Mouse (Mus musculus): ENCODE measurements around the gene Cuedc1. TPM values are rescaled to one million over a fixed set of nuclear protein-coding genes. Genes with fewer than 3 reads are reported as not detected.

Gene Cuedc1
- polyA plus RNA-seq, 1 experiment from 2014 or later: 37.8 TPM

GRCm38 (mm10) chr11:88227001-88227957, 129.4 kb downstream of the Cuedc1 start:
- DNase-seq (ENCODE audit: low spot score): no peak
- H3K36me3 ChIP-seq (replicated peaks; ENCODE audit: control insufficient read depth, insufficient read depth): no peaks in the 10 kb centered on the region
- H3K27me3 ChIP-seq (ENCODE audit: control insufficient read depth, insufficient read depth, low read length): no peaks in the 10 kb centered on the region
- H3K27ac ChIP-seq: no peak overlapping the region
- no peak overlapping the region for H3K9ac ChIP-seq
- WGBS: 91% methylated on average over 17 of the region's 17 CpGs
- H3K9me3 ChIP-seq (ENCODE audit: control insufficient read depth, low read length): no peaks in the 10 kb centered on the region
- ATAC-seq (ENCODE audit: low FRiP score): no peak
- H3K4me2 ChIP-seq (replicated peaks): no peak overlapping the region
- H3K4me1 ChIP-seq (replicated peaks; ENCODE audit: control insufficient read depth, insufficient read depth, low read length): no peaks in the 10 kb centered on the region
- H3K4me3 ChIP-seq (replicated peaks; ENCODE audit: low read length): no peak overlapping the region

- 76% methylated on average over 4 of the region's 4 CpGs for WGBS
- DNase-seq (ENCODE audit: low spot score) (no peak), ATAC-seq (ENCODE audit: low FRiP score) (no peak)
- Histone ChIP-seq H3K9me3 (ENCODE audit: control insufficient read depth, low read length) (no peaks in the 10 kb centered on the region), H3K27ac (no peak overlapping the region), H3K27me3 (ENCODE audit: control insufficient read depth, insufficient read depth, low read length) (no peaks in the 10 kb centered on the region), H3K4me2 (replicated peaks) (no peak overlapping the region), H3K36me3 (replicated peaks; ENCODE audit: control insufficient read depth, insufficient read depth) (no peaks in the 10 kb centered on the region), H3K9ac (no peak overlapping the region), H3K4me1 (replicated peaks; ENCODE audit: control insufficient read depth, insufficient read depth, low read length) (peaks cover 25% of the 10 kb centered on the region), H3K4me3 (replicated peaks; ENCODE audit: low read length) (no peak overlapping the region)
These were observed 133.4 kb downstream of the Cuedc1 start for GRCm38 (mm10) chr11:88231213-88231790.

- Histone ChIP-seq H3K4me1 (replicated peaks; ENCODE audit: control insufficient read depth, insufficient read depth, low read length) (peaks cover 25% of the 10 kb centered on the region), H3K27ac (peak overlapping the region; percentile 80), H3K4me2 (replicated peaks) (no peak overlapping the region), H3K27me3 (ENCODE audit: control insufficient read depth, insufficient read depth, low read length) (no peaks in the 10 kb centered on the region), H3K4me3 (replicated peaks; ENCODE audit: low read length) (no peak overlapping the region), H3K9me3 (ENCODE audit: control insufficient read depth, low read length) (no peaks in the 10 kb centered on the region), H3K36me3 (replicated peaks; ENCODE audit: control insufficient read depth, insufficient read depth) (no peaks in the 10 kb centered on the region), H3K9ac (no peak overlapping the region; the same call in 1 of the 2 replicates)
- peak; percentile 71 for DNase-seq (ENCODE audit: low spot score)
- peak; percentile 61; the same call in 1 of the 2 replicates for ATAC-seq (ENCODE audit: low FRiP score)
- WGBS: 20% methylated on average over 17 of the region's 17 CpGs
These were observed 135.9 kb downstream of the Cuedc1 start for GRCm38 (mm10) chr11:88233528-88234427.

- WGBS: 22% methylated on average over 4 of the region's 4 CpGs
- H3K4me2 ChIP-seq (replicated peaks): no peak overlapping the region
- H3K27ac ChIP-seq: peak overlapping the region; percentile 80; the same call in 1 of the 2 replicates
- no peak overlapping the region for H3K4me3 ChIP-seq (replicated peaks; ENCODE audit: low read length)
- peaks cover 25% of the 10 kb centered on the region for H3K4me1 ChIP-seq (replicated peaks; ENCODE audit: control insufficient read depth, insufficient read depth, low read length)
- ATAC-seq (ENCODE audit: low FRiP score) (no peak), DNase-seq (ENCODE audit: low spot score) (no peak)
- H3K9me3 ChIP-seq (ENCODE audit: control insufficient read depth, low read length): no peaks in the 10 kb centered on the region
- H3K36me3 ChIP-seq (replicated peaks; ENCODE audit: control insufficient read depth, insufficient read depth): no peaks in the 10 kb centered on the region
- no peaks in the 10 kb centered on the region for H3K27me3 ChIP-seq (ENCODE audit: control insufficient read depth, insufficient read depth, low read length)
- H3K9ac ChIP-seq: no peak overlapping the region
These were observed 136.9 kb downstream of the Cuedc1 start for GRCm38 (mm10) chr11:88234789-88235188.

- no peaks in the 10 kb centered on the region for H3K27me3 ChIP-seq (ENCODE audit: control insufficient read depth, insufficient read depth, low read length)
- H3K9ac ChIP-seq: no peak overlapping the region
- peak overlapping the region; percentile 60 for H3K27ac ChIP-seq
- WGBS: 7% methylated on average over 23 of the region's 23 CpGs
- no peak for ATAC-seq (ENCODE audit: low FRiP score)
- H3K4me2 ChIP-seq (replicated peaks): peak overlapping the region; percentile 27; the same call in 1 of the 2 replicates
- H3K4me3 ChIP-seq (replicated peaks; ENCODE audit: low read length): no peak overlapping the region
- no peaks in the 10 kb centered on the region for H3K9me3 ChIP-seq (ENCODE audit: control insufficient read depth, low read length)
- no peaks in the 10 kb centered on the region for H3K36me3 ChIP-seq (replicated peaks; ENCODE audit: control insufficient read depth, insufficient read depth)
- peaks cover 25% of the 10 kb centered on the region for H3K4me1 ChIP-seq (replicated peaks; ENCODE audit: control insufficient read depth, insufficient read depth, low read length)
- no peak for DNase-seq (ENCODE audit: low spot score)
These were observed 137.7 kb downstream of the Cuedc1 start for GRCm38 (mm10) chr11:88235221-88236203.

GRCm38 (mm10) chr11:88240275-88240674, 142.4 kb downstream of the Cuedc1 start:
- H3K4me2 ChIP-seq (replicated peaks): no peak overlapping the region
- H3K27ac ChIP-seq: peak overlapping the region; percentile 62
- DNase-seq (ENCODE audit: low spot score) (no peak), ATAC-seq (ENCODE audit: low FRiP score) (0 out of 2 replicates have a peak, but pooled peaks have one; percentile 32)
- H3K4me3 ChIP-seq (replicated peaks; ENCODE audit: low read length): no peak overlapping the region
- no peaks in the 10 kb centered on the region for H3K9me3 ChIP-seq (ENCODE audit: control insufficient read depth, low read length)
- no peaks in the 10 kb centered on the region for H3K36me3 ChIP-seq (replicated peaks; ENCODE audit: control insufficient read depth, insufficient read depth)
- WGBS: 26% methylated on average over 10 of the region's 10 CpGs
- peaks cover 15% of the 10 kb centered on the region for H3K4me1 ChIP-seq (replicated peaks; ENCODE audit: control insufficient read depth, insufficient read depth, low read length)
- no peak overlapping the region for H3K9ac ChIP-seq
- no peaks in the 10 kb centered on the region for H3K27me3 ChIP-seq (ENCODE audit: control insufficient read depth, insufficient read depth, low read length)

GRCm38 (mm10) chr11:88240736-88241353, 143.0 kb downstream of the Cuedc1 start:
- H3K9me3 ChIP-seq (ENCODE audit: control insufficient read depth, low read length): no peaks in the 10 kb centered on the region
- H3K36me3 ChIP-seq (replicated peaks; ENCODE audit: control insufficient read depth, insufficient read depth): no peaks in the 10 kb centered on the region
- H3K9ac ChIP-seq: no peak overlapping the region
- no peak overlapping the region for H3K4me3 ChIP-seq (replicated peaks; ENCODE audit: low read length)
- peak; percentile 77 for ATAC-seq (ENCODE audit: low FRiP score)
- DNase-seq (ENCODE audit: low spot score): peak; percentile 61
- WGBS: 2% methylated on average over 10 of the region's 10 CpGs
- H3K27ac ChIP-seq: peak overlapping the region; percentile 62
- H3K4me2 ChIP-seq (replicated peaks): no peak overlapping the region
- peaks cover 12% of the 10 kb centered on the region for H3K4me1 ChIP-seq (replicated peaks; ENCODE audit: control insufficient read depth, insufficient read depth, low read length)
- H3K27me3 ChIP-seq (ENCODE audit: control insufficient read depth, insufficient read depth, low read length): no peaks in the 10 kb centered on the region

Data from hindbrain, embryonic 14.5 days (tissue).